Mouse (Mus musculus): ENCODE data around the gene Pdlim4.

GRCm38 (mm10) chr11:54105011-54105410 is 36.2 kb upstream of the Pdlim4 start:
- TF ChIP-seq CTCF (IDR thresholded peaks at IDR 0.05; ENCODE audit: insufficient read depth, low read depth, low read length) (no peak), POLR2A (IDR thresholded peaks at IDR 0.05; ENCODE audit: insufficient read depth, low read depth, low read length) (no peak)
